Mouse (Mus musculus) heart, postnatal 0 days (tissue): ENCODE measurements at regions not wholly inside any gene's neighbourhood (a gene's known extent, or its start where the extent isn't known, plus 50 kb on each side); places are given as distances from the start of the nearest gene placed in this dataset.

Source experiments
- ATAC-seq: fragments of 200-750 bp; cut with Nextera tagmentation; 2 replicates; pipeline ENCODE4 v1.8.0; 2017; ENCODE audit warnings: low read depth, moderate number of reproducible peaks, moderate library complexity; ENCODE audit not compliant: insufficient read depth
- DNase-seq: peaks from one replicate; pipeline ENCODE4 v3.0.0-alpha.2; 2016; ENCODE audit warnings: low spot score
- H3K27ac ChIP-seq: fragments of 300-500 bp; sonication (generic); 2 replicates; pipeline ENCODE4 v1.5.1; 2014; ENCODE audit warnings: low read depth, mild to moderate bottlenecking
- H3K27me3 ChIP-seq: fragments of 300-500 bp; sonication (generic); 2 replicates; pipeline ENCODE4 v1.6.1; 2014; ENCODE audit warnings: low read length, mixed read lengths; ENCODE audit not compliant: control insufficient read depth, insufficient read depth
- H3K36me3 ChIP-seq: fragments of 300-500 bp; sonication (generic); replicated peaks from 2 replicates; pipeline ENCODE4 v1.6.1; 2014; ENCODE audit warnings: low read length, mixed read lengths; ENCODE audit not compliant: control insufficient read depth, insufficient read depth
- H3K4me1 ChIP-seq: fragments of 300-500 bp; sonication (generic); 2 replicates; pipeline ENCODE4 v1.6.1; 2014; ENCODE audit warnings: antibody characterized with exemption; ENCODE audit not compliant: control insufficient read depth, insufficient read depth
- H3K4me2 ChIP-seq: fragments of 300-500 bp; sonication (generic); 2 replicates; pipeline ENCODE4 v1.6.1; 2014; ENCODE audit warnings: low read depth, mild to moderate bottlenecking, low read length, moderate library complexity
- H3K4me3 ChIP-seq: fragments of 300-500 bp; sonication (generic); 2 replicates; pipeline ENCODE4 v1.5.1; 2014; ENCODE audit warnings: low read depth, low read length
- H3K9ac ChIP-seq: fragments of 300-500 bp; sonication (generic); replicated peaks from 2 replicates; pipeline ENCODE4 v1.6.1; 2014; ENCODE audit warnings: low read depth, low read length, mixed read lengths
- H3K9me3 ChIP-seq: fragments of 300-500 bp; sonication (generic); replicated peaks from 2 replicates; pipeline ENCODE4 v1.6.1; 2016; ENCODE audit warnings: low read length; ENCODE audit not compliant: control insufficient read depth
- CTCF ChIP-seq: IDR thresholded peaks from 2 replicates; pipeline ENCODE4 v1.5.1; 2016; ENCODE audit warnings: antibody characterized with exemption, control low read depth, low read depth
- EP300 ChIP-seq: IDR thresholded peaks from 2 replicates; pipeline ENCODE4 v1.6.1; 2016; ENCODE audit warnings: antibody characterized with exemption, low read depth
- WGBS: fragments of 180-500 bp; shearing (Covaris S2); extraction: QIAGEN DNeasy Blood & Tissue Kit; methylation state at CpG from one replicate; pipeline ENCODE4 v1.1.7; 2014; 5-methylcytosine and 5-hydroxymethylcytosine counted together

DNA sequence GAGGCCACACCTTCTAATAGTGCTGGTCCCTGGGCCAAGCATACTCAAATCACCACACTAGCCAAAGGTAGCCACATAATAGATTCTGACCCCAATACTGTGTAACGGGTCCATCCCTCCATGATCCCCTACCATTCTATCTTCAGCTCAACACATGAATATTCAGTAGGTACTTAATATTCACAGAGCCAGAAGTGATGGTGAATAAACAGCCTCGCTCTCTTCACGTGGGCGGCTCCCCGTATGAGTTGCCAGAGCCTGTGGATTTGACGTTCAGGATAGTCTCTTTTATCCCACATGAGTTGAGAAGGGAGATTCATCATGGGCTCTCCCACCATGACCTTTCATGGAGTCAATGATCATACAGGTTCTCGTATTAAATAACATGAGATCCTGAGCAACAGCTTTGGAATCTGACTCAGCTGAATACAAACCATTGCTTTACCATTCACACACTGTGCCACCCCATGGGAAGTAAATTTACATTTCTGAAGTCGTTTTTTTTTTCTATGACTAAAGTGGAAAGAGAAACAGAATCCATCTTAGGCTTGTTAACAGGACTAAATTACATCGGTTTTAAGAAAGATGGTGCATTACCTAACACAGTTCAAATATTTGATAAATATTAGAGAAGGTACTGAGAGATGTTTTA is 297.4 kb downstream of the Mat2b start:
- H3K27me3 ChIP-seq = no peaks in the 10 kb centered on the region
- no peaks in the 10 kb centered on the region for H3K9me3 ChIP-seq
- H3K36me3 ChIP-seq = no peaks in the 10 kb centered on the region
- H3K9ac ChIP-seq = no peak overlapping the region
- DNase-seq (no peak), ATAC-seq (no peak)
- no peak overlapping the region for H3K4me3 ChIP-seq
- no peaks in the 10 kb centered on the region for H3K4me1 ChIP-seq
- no peak overlapping the region for H3K4me2 ChIP-seq
- TF ChIP-seq CTCF (no peak), EP300 (no peak)
- WGBS = 75% methylated on average over 9 of the region's 9 CpGs
- no peak overlapping the region for H3K27ac ChIP-seq

DNA sequence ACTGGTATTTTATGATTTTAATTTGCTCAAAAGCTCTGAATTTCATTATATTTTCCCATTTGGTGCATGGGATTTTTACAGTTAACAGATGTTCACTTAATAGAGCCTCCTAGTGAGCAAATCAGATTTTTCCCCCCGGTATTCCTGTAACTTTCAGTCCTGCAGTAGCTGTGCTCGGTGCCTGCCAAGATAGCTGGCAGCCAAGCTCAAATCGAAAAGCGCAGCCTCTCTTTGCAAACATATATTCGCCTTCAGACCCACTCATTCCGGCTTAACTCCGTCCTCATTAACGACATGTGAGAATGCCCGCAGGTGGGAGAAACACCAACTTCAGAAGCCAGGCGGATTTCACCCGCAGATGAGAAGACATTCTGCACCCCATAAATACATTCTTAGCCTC is 299.7 kb downstream of the Mat2b start:
- WGBS = 66% methylated on average over 11 of the region's 11 CpGs
- H3K9ac ChIP-seq = no peak overlapping the region
- no peaks in the 10 kb centered on the region for H3K4me1 ChIP-seq
- ATAC-seq (no peak), DNase-seq (no peak)
- TF ChIP-seq EP300 = no peak
- no peak for TF ChIP-seq CTCF
- no peaks in the 10 kb centered on the region for H3K27me3 ChIP-seq
- no peak overlapping the region for H3K4me2 ChIP-seq
- no peak overlapping the region for H3K4me3 ChIP-seq
- no peaks in the 10 kb centered on the region for H3K9me3 ChIP-seq
- no peak overlapping the region for H3K27ac ChIP-seq
- H3K36me3 ChIP-seq = no peaks in the 10 kb centered on the region

DNA sequence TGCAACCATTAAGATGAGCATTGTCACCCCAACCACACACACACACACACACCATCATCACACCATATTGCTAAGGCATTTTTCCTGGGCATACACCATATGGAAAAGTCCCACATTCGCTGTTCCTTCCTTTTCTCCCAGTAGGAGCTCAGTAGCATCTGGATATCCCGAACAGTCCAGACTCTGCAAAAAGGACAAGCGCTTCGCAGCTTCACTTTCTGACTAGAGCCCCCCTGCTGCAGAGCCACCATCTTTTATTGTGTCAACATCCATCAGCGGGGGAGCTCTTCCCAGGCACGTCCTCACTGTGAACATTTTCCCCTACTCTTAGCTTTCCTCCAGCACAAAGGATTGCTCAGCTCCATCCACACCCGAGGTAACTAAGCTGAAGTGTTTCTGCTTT is 300.1 kb downstream of the Mat2b start:
- Histone ChIP-seq H3K27ac (no peak overlapping the region), H3K4me1 (no peaks in the 10 kb centered on the region), H3K9me3 (no peaks in the 10 kb centered on the region), H3K36me3 (no peaks in the 10 kb centered on the region), H3K4me3 (no peak overlapping the region), H3K4me2 (no peak overlapping the region), H3K9ac (no peak overlapping the region), H3K27me3 (no peaks in the 10 kb centered on the region)
- WGBS = 55% methylated on average over 7 of the region's 7 CpGs
- DNase-seq (no peak), ATAC-seq (no peak)
- TF ChIP-seq EP300 = no peak
- no peak for TF ChIP-seq CTCF

DNA sequence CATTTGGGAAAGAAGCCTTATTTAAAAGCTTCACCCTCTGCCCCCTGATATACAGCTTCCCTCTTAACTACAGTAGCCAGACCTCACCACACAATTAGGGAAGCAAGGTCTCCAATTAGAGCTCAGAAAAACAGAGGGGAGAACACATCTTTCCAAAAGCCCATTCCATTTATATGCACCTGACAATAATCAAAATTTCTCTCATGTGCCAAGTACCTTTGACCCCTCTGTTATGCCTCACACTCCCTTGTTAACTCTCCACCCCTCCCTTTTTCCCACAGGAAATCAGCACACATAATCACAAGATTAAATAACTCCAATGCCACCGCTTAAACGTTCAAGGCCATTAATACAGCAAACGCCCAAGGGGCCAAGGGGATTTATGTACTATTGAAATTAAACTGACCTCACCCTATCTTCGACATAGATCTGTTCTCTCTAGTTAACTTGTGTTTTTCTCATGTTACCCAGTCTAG is 300.7 kb downstream of the Mat2b start:
- Histone ChIP-seq H3K4me3 (no peak overlapping the region), H3K9me3 (no peaks in the 10 kb centered on the region), H3K4me1 (no peaks in the 10 kb centered on the region), H3K4me2 (no peak overlapping the region), H3K9ac (no peak overlapping the region), H3K27me3 (no peaks in the 10 kb centered on the region), H3K36me3 (no peaks in the 10 kb centered on the region), H3K27ac (no peak overlapping the region)
- TF ChIP-seq EP300 (no peak), CTCF (no peak)
- WGBS = 51% methylated on average over 4 of the region's 4 CpGs
- ATAC-seq = no peak
- no peak for DNase-seq

DNA sequence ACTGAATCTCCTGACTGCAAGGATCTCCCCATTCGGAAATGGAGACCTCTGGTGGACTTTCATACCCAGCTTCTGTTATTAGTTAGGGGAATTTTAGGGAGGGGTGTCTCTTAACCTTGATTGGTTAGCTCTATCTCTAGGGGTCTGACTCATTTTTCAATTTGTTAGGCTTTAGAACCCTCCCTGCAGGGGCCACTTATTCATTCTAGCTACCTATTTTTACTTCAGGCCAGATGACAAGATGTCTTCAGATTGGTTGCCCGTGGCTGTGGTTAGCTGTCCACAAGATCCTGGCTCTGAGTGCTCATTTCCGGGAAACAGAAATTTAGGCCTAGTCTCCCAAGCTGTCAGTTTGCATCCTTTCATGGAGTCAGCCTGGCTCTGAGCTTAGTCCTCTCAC is 314.3 kb downstream of the Mat2b start:
- no peak overlapping the region for H3K9ac ChIP-seq
- H3K9me3 ChIP-seq = no peaks in the 10 kb centered on the region
- DNase-seq (no peak), ATAC-seq (no peak)
- no peak overlapping the region for H3K27ac ChIP-seq
- H3K36me3 ChIP-seq = no peaks in the 10 kb centered on the region
- WGBS = 43% methylated on average over 3 of the region's 3 CpGs
- TF ChIP-seq CTCF = no peak
- TF ChIP-seq EP300 = no peak
- no peaks in the 10 kb centered on the region for H3K4me1 ChIP-seq
- no peak overlapping the region for H3K4me2 ChIP-seq
- H3K4me3 ChIP-seq = no peak overlapping the region
- no peaks in the 10 kb centered on the region for H3K27me3 ChIP-seq

DNA sequence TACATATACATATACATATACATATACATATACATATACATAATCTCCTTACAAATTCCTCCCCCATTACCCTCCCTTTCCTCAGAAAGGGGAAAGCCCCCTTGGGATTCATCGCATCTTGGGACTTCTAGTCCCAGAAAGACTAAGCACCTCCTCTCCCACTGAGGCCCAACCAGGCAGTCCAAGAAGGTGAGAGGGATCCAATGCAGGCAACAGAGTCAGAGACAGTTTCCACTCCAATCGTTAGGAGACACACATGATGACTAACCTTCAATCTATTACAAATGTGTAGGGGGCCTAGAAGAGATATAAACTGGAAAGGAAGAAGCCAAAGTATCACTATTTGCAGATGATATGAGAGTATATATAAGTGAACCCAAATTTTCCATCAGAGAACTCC is 323.3 kb downstream of the Mat2b start:
- WGBS = 79% methylated on average over 2 of the region's 2 CpGs
- ATAC-seq = no peak
- TF ChIP-seq EP300 (no peak), CTCF (no peak)

More for the DNA sequence above, 323.3 kb downstream of the Mat2b start:
- Histone ChIP-seq H3K9me3 (no peaks in the 10 kb centered on the region), H3K4me1 (no peaks in the 10 kb centered on the region), H3K36me3 (no peaks in the 10 kb centered on the region), H3K4me2 (no peak overlapping the region), H3K9ac (no peak overlapping the region), H3K27ac (no peak overlapping the region), H3K4me3 (no peak overlapping the region), H3K27me3 (no peaks in the 10 kb centered on the region)
- no peak for DNase-seq
